Mouse (Mus musculus) testis, adult 2 months (tissue): ENCODE measurements around the gene Mpped2.

Source experiments
- CTCF ChIP-seq: fragments of 200-500 bp; IDR thresholded peaks from 2 replicates; pipeline ENCODE4 v1.5.1; 2012; ENCODE audit warnings: low read depth, mild to moderate bottlenecking, inconsistent platforms, low read length, moderate library complexity; ENCODE audit not compliant: control insufficient read depth, insufficient read depth, insufficient replicate concordance
- POLR2A ChIP-seq: fragments of 200-500 bp; IDR thresholded peaks from 2 replicates; pipeline ENCODE4 v1.6.1; 2012; ENCODE audit warnings: low read depth, mild to moderate bottlenecking, inconsistent platforms, low read length, moderate library complexity; ENCODE audit not compliant: control insufficient read depth

DNA sequence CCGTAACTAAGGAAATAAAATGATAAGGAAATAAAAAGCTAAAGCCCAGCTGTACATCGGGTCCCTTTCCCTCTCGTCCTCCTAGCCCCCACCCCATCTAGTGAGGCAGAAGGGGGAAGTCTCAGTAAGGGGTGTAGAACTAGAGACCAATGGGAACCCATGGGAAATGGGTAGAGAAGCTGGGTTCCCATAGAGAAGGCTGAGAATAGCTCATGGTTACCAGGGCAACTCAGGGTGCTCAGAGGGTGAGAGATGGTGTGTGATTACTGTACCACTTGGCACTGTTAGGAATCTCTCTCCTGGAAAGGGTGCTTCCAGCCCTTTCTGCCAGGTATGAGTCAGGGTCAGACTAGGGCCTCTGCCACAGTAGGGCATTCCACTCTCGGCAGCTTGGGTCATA is 54.3 kb downstream of the Mpped2 start:
- no peak for TF ChIP-seq CTCF
- no peak for TF ChIP-seq POLR2A
